Mouse (Mus musculus) E14TG2a.4 (cell line): ENCODE measurements around the gene Fam129b.

Experiments used
- CTCF ChIP-seq: conservative IDR thresholded peaks from 2 replicates; pipeline ENCODE4 v1.5.1; 2014; ENCODE audit warnings: low read length
- NANOG ChIP-seq: IDR thresholded peaks from 2 replicates; pipeline ENCODE4 v1.6.1; 2014; ENCODE audit warnings: borderline replicate concordance, low read length, mixed read lengths
- POU5F1 ChIP-seq: IDR thresholded peaks from 2 replicates; pipeline ENCODE4 v1.6.1; 2014; ENCODE audit warnings: low read length, borderline replicate concordance

GRCm38 (mm10) chr2:32966184-32966688, 90.3 kb downstream of the Fam129b start:
- TF ChIP-seq CTCF: no peak
- no peak for TF ChIP-seq POU5F1
- no peak for TF ChIP-seq NANOG
